Mouse (Mus musculus) ES-E14 (cell line): ENCODE measurements at regions not wholly inside any gene's neighbourhood (a gene's known extent, or its start where the extent isn't known, plus 50 kb on each side); places are given as distances from the start of the nearest gene placed in this dataset.

Experiments
- CHD2 ChIP-seq: IDR thresholded peaks from 2 replicates; pipeline ENCODE4 v1.6.1; 2014; ENCODE audit warnings: mild to moderate bottlenecking, low read depth, low read length, inconsistent platforms
- HCFC1 ChIP-seq: IDR thresholded peaks from 2 replicates; pipeline ENCODE4 v1.6.1; 2012; ENCODE audit warnings: low read length, inconsistent platforms, borderline replicate concordance; ENCODE audit not compliant: insufficient read depth
- MAFK ChIP-seq: IDR thresholded peaks from 2 replicates; pipeline ENCODE4 v1.6.1; 2014; ENCODE audit warnings: mild to moderate bottlenecking, low read depth, low read length, inconsistent platforms; ENCODE audit not compliant: insufficient read depth
- ZC3H11A ChIP-seq: IDR thresholded peaks from 2 replicates; pipeline ENCODE4 v1.6.1; 2012; ENCODE audit warnings: low read depth, mild to moderate bottlenecking, inconsistent platforms, low read length, borderline replicate concordance
- ZNF384 ChIP-seq: IDR thresholded peaks from 2 replicates; pipeline ENCODE4 v1.6.1; 2012; ENCODE audit warnings: low read depth, low read length, inconsistent platforms

- peak; percentile 68; the same call in 1 of the 2 replicates for TF ChIP-seq ZNF384
- TF ChIP-seq HCFC1: peak; percentile 77; the same call in 1 of the 2 replicates
- TF ChIP-seq CHD2: peak; percentile 85; the same call in 1 of the 2 replicates
- TF ChIP-seq ZC3H11A: no peak
- TF ChIP-seq MAFK: no peak
Observed at GRCm38 (mm10) chr1:7397807-7398446, 2590.2 kb downstream of the Gm37988 start.
